Mouse (Mus musculus) heart, adult 8-10 months (tissue): ENCODE data around the gene Steap3. TPM values are rescaled to one million over a fixed set of nuclear protein-coding genes. Genes with fewer than 3 reads are reported as not detected.

ENCODE experiments used
- DNase-seq: peaks from one replicate; pipeline ENCODE4 v3.0.0; 2022; ENCODE audit warnings: low spot score
- total RNA-seq, 4 experiments: library from RNA; stranded (reverse); gene quantifications; 2 replicates each; pipeline ENCODE4 v1.2.4; 2022

The Steap3 gene
- total RNA-seq, 4 experiments from 2014 or later = 25.3 to 29.5 (median 28.3) TPM

GRCm38 (mm10) chr1:120198151-120198550, 74.4 kb downstream of the Steap3 start:
- DNase-seq = no peak

- DNase-seq = peak; percentile 55
Observed at GRCm38 (mm10) chr1:120197189-120197588, 75.3 kb downstream of the Steap3 start.

DNA sequence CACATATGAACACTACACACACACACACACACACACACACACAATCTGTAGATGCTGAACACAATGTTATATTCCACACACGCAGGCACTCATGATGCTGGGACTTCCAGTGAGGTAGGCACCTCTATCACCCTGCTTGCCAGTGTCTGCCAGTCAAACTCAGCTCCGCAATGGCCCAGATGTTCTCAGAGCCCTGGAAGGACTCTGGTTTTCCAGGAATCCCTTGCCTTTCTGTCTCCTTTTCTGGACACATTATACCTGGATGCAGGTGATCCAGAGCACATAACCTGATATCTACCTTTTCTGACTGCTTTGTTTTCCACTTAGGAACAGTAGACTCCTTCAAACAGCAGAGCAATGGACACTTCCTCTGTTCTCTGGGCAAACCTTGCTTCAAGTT, 75.8 kb downstream of the Steap3 start:
- no peak for DNase-seq

DNA sequence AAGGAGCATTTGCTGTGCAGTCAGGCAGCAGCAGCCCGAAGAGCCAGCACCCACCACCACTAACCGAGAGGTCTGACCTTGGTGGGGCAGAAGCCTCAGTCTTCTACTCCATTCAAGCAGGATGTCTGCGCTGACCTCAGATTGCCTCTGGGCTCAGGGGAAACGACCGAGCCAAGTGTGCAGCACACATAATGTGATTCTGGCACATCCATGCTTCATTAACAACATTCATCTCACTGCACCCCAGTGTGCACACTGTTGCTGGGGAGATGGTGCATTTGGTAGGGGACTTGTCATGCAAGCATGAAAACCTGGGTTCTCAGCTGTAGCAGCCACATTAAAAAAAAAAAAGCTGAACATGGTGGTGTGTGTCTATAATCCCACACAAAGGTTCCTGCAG, 76.6 kb downstream of the Steap3 start:
- DNase-seq = no peak

DNA sequence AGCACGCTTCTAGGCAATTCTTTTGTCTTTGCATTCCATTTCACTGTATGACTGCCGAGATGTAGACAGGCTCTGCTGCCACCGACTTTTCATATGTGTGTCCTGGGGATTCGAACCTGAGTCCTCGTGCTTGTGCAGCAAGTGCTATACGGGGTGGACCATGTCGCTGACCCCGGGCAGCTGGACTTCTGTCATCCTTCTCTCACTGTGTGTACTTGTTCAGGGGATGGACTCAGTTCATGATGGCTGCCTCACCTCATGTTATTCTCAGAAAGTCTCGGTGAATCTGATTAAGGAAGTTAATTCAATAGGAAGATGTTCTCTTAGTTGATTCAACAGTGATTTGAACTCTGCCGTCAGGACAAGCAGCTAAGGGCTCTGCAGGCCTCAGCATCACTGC, 78.9 kb downstream of the Steap3 start:
- no peak for DNase-seq

GRCm38 (mm10) chr1:120192321-120192720, 80.2 kb downstream of the Steap3 start:
- DNase-seq = no peak

DNA sequence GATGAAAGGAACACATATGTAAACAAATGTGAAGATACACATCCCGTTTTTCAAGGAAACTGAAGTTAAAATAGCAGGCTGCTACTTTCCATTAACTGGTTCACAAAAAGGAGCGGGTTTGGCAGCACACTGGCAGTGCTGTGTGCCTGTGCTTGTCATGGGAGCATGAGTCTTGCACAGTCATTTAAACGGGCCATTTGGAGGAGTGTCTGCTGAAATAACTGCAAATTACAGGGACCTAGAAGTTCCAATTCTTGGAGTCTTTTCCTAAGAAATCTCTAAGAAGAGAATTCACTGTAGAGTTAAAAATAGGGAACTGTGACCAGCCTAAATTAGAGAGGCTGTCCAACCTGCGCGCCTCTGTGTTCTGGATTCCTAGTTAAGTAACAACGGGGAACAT, 81.6 kb downstream of the Steap3 start:
- no peak for DNase-seq

- DNase-seq = no peak
Observed at GRCm38 (mm10) chr1:120190300-120190699, 82.2 kb downstream of the Steap3 start.

GRCm38 (mm10) chr1:120189206-120189605, 83.3 kb downstream of the Steap3 start:
- no peak for DNase-seq

DNA sequence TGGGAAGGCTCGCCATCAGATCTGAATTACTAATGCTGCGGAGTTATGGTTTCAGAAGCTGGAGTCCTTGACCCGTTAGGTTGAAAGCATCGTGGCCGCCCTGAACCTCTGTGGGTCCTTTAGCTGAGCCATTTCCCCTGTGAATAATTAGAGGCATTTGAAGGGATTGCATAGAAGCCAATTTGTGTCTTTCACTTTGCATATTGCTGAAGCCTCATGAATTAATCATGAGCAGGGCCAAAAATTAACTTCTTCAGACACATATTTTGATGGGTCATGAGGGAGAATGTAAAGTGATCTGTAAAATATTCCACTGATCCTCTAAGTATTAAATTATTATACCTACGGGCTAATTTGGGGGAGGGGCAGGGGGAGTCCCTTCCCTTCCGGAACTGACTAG, 85.4 kb downstream of the Steap3 start:
- DNase-seq = no peak

DNA sequence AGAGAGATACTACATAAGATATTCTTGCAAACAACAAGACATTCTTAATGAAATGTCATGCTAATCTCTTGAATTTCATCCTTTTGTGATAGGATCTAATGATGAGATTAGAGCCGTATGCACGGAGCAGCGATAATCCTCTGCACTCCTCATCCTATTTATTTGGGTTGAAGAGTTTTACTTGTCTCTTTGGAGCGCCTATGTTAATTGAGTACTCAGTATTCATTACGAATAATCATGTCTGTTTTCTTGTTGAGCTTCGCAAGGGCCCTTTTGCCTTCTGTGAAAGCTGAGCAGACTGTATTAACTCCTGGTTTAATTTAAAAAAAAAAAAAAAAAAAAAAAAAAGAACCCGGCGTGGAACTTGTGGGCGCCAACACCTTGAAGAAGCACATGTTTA, 85.8 kb downstream of the Steap3 start:
- no peak for DNase-seq

- DNase-seq = no peak
Observed at GRCm38 (mm10) chr1:120186204-120186603, 86.3 kb downstream of the Steap3 start.

GRCm38 (mm10) chr1:120177141-120177540, 95.4 kb downstream of the Steap3 start:
- no peak for DNase-seq

DNA sequence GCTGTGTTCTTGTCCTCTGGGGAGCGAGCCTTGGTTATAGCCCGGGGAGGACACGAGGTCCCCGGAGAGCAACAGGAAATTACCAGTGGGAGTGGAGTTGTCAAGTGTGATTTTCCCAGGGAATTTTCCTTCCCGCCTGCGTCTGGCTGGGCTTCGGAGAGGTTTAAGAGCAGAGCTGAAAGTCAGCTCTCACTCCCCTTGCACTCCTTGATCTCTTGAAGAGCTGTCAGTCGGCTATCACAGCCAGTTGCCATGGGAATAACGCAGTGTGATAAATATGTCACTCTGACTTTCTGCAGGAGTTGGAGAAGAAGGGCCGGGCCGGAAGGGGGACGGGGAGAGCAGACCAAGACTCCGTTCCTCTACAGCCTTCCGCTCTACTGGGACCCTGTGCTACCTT, 96.2 kb downstream of the Steap3 start:
- peak; percentile 38 for DNase-seq

- no peak for DNase-seq
Observed at GRCm38 (mm10) chr1:120174991-120175390, 97.5 kb downstream of the Steap3 start.

DNA sequence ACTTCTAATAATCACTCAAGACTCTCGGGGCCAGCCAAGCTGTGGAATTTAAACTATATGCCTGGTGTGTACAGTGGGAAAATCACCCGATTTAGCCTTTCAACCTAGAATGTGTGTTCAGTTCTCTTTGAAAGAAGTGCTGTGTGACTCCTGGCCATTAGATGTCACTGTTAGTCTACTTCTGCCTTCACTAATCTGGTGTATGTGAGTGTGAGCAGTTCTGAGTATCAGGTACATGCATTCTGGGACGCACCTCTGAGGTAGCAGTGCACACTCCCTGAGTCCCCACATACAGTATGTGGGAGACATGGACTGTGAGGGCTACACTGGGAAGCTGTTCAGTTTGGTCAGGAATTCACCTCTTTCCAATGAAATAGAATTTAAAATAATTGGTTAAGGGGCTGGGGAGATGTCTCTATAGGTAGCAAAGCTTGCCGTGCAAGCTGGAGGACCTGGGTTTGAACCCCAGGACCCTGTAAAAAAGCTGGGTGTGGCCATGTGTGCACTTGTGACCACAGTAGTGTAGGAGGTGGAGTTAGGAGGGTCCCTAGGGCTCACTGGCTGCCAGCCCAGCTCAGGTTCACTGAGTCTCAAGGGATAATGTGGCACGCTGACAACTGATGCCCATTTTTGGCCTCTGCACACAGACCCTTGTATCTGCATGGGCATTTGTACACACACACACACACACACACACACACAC, 100.5 kb downstream of the Steap3 start:
- DNase-seq = peak; percentile 29

DNA sequence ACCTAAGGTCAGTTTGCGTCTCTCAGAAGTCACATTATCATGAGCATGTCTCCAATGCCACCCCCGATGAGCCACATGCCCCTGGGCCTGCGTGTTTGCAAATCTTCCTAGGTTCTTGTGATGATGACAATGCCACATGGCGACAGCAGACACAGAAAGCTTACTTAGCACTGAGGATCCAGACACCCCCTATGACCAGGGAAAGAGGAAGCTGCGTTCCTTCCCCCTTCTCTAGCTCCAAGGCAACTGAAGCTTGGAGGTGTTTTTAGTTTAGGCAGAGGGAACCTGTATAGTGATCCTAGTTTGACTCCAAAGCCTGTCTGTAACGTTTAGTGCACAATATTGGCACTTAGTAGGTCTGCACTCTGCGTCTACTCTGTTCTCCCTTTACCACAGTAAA, 102.2 kb downstream of the Steap3 start:
- no peak for DNase-seq

DNA sequence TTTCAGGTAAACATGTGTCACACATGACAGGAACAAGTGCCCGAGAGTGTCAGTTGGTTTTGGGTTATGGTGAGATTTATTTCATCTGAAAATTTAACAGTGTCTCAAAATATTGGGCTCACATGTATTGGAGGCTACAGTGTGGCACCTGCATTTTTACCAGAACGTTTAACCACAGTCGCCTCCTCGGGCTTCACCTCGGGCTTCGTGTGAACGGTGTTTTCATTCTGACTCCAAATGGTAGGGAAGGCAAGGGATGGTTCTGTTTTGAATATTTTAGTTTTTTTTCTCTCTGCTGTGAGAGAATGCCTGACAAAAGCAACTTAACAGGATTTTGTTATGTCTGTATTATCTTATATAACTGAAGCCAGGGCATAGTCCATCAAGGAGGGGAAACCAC, 103.8 kb downstream of the Steap3 start:
- DNase-seq = no peak

DNA sequence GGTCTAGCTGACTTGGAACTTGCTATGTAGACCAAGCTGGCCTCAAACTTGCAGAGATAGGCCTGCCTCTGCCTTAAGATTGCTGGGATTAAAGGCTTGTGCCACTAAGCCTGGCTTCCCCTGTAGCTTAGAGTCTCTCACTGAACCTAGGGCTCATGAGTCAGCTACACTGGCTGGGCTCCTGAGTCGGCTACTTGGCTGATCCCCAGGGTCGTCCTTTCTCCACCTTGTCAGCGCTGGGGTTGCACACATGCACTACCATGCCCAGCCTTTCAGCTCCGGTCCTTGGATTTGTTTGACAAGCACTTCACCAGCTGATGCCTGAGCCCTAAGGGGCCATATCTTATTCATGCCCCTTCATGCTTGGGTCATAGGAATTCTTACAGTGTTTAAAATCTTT, 104.5 kb downstream of the Steap3 start:
- DNase-seq = no peak

DNA sequence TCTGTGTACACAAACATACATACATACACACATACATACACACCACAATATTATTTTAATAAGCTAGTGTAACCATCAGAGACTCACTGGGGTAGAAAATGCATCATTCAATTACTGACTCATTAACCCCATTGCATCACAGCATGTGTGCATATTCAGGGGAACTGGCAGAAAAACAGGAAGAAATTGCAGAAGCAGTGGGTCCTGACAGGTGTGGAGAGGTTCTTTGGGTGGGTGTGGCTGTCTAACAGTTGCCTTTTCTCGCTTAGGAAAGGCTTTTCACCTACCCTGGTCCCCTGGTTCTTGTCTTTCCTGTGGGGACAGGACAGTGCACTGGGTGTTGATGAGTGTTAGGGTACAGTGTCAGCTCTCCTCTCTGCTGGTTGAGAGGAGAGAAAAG, 109.9 kb downstream of the Steap3 start:
- DNase-seq = no peak

DNA sequence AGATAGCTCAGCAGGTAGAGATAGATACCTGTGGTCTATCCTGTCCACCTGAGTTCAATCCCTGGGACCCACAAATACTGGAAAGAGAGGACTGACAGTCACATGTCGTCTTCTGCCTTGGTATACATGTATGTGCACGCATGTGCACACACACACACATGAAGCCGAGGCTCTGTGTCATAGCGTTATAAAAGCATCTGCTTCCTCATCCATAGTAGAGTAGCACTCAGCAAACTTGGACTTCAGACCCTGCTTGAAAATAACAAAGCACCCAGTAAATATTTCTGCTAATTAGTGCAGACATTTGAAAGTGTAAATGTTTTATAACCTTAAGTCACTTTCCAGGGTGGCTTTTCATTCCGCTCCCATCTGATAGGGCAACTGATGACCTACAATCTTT, 111.0 kb downstream of the Steap3 start:
- no peak for DNase-seq

DNA sequence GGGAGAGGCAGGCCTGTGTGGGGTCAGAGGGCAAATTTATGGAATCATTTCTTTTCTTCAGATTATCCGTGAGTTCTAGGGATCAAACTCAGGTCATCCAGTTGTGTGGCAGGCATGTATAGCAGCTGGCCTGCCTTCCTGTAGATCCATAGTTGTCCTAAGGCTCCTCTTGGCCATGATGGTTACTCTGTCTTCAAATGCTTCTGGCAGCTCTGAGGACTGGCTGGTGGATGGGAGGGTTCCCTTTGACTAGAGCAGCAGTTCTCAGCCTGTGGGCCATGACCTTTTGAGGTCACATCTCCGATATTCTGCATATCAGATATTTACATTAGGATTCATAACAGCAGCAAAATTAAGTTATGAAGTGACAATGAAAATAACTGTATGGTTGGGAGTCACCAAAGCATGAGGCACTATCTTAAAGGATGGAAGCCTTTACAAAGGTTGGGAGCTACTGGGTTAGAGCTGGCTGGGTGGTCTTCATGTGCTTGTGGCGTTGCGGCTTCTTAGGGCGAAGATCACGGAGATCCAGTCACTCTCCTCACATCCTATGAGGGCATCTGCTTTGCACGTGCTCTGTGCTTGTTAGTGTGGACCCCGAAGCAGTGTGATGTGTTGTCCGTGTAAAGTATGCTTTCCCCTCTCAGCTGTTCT, 113.9 kb downstream of the Steap3 start:
- no peak for DNase-seq

- peak; percentile 12 for DNase-seq
Observed at GRCm38 (mm10) chr1:120155325-120155724, 117.2 kb downstream of the Steap3 start.

DNA sequence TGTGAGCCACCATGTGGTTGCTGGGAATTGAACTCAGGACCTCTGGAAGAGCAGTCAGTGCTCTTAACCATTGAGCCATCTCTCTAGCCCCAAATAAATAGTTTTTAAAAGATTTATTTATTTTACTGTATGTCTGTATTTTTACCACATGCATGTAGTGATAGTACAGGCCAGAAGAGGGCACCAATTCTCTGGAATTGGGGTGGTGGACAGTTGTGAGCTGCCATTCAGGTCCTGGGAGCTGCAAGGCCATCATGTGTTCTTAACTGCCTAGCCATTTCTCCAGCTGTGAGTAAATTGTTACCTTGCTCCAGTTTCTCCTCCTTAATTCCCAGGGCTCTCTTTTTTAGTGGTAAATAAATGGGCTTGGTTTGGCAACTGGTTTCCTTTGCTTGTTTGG, 118.3 kb downstream of the Steap3 start:
- peak; percentile 26 for DNase-seq
